In the genomic region with DNA sequence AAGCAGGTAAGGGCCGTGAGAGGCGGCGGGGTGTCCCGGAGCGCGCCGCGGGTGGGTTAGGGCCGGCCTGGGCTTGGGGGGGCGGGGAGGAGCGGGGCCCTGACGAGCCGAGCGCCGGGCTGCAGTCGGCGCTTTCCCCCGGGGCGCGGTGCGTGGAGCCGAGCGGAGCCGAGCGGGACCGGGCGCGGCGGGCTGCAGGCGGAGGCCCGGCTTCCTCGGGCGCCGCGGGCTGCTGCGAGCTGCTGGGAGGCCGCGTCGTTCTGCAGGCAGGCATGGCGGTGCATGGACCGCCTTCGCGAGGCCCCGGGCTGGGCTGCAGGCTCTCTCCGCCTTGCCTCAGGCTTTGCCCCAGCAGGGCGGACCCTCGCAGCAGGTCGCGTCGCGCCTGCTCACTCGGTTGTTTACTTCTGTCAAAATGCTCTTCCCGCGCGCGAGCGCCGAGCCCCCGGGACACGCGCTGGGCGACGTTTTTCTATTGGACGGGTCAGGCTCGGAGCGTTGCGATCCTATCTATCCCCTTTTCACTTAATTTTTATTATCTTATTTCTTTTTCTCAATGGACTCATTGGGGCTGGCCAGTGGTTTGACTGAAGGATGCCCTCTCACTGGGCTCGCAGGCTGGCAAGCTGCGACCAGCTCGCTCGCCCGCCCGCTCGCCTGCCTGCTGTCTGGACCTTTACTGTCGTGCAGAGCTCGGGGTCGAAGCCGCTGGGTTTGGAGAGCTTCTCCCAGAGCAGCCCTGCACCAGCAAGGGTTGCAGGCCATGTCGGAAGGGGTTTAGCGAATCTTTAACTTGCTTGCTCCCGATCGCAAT, we compare ENCODE assay signal across 1 mouse cellular context.
TF ChIP-seq lines count a peak whose summit lies in the region.

No protein-coding gene starts in this region.

TF ChIP-seq in CH12.LX, 34 proteins besides CTCF, POLR2A, EP300 and RAD21:
- TF ChIP-seq MAX (IDR thresholded peaks at IDR 0.05; ENCODE audit: low read length) (peak; percentile 40; the same call in 1 of the 2 replicates), BHLHE40 (IDR thresholded peaks at IDR 0.05; ENCODE audit: low read depth, low read length) (no peak), NRF1 (IDR thresholded peaks at IDR 0.05; ENCODE audit: low read depth, low read length) (peak; percentile 46; the same call in 1 of the 2 replicates), MXI1 (IDR thresholded peaks at IDR 0.05; ENCODE audit: low read depth, low read length) (peak; percentile 78), SIN3A (IDR thresholded peaks at IDR 0.05; ENCODE audit: low read length) (peak; percentile 90)
